Mouse (Mus musculus) testis, adult 2 months (tissue): ENCODE measurements around the gene Sdf2l1. TPM values are rescaled to one million over a fixed set of nuclear protein-coding genes. Genes with fewer than 3 reads are reported as not detected.
"Not testable (repeated sequence)": the region's sequence is repeated elsewhere in the genome, so short reads cannot be mapped to it uniquely, and the experiment has no call there.

Source experiments
- H3K27ac ChIP-seq: fragments of 200-500 bp; 2 replicates; pipeline ENCODE4 v1.5.1; 2012; ENCODE audit warnings: low read depth, low read length; ENCODE audit not compliant: control insufficient read depth, insufficient read depth
- H3K27me3 ChIP-seq: fragments of 200-500 bp; 2 replicates; pipeline ENCODE4 v1.6.1; 2012; ENCODE audit warnings: mild to moderate bottlenecking, low read length, moderate library complexity; ENCODE audit not compliant: control insufficient read depth, insufficient read depth
- H3K36me3 ChIP-seq: fragments of 200-500 bp; 2 replicates; pipeline ENCODE4 v1.6.1; 2012; ENCODE audit warnings: mild to moderate bottlenecking, low read length; ENCODE audit not compliant: control insufficient read depth, insufficient read depth
- H3K4me1 ChIP-seq: fragments of 200-500 bp; 2 replicates; pipeline ENCODE4 v1.6.1; 2012; ENCODE audit warnings: low read length; ENCODE audit not compliant: control insufficient read depth, insufficient read depth
- H3K4me3 ChIP-seq: fragments of 200-500 bp; 2 replicates; pipeline ENCODE4 v1.5.1; 2012; ENCODE audit warnings: low read depth, mild to moderate bottlenecking, low read length, moderate library complexity, mixed read lengths; ENCODE audit not compliant: control insufficient read depth
- CTCF ChIP-seq: fragments of 200-500 bp; IDR thresholded peaks from 2 replicates; pipeline ENCODE4 v1.5.1; 2012; ENCODE audit warnings: low read depth, mild to moderate bottlenecking, inconsistent platforms, low read length, moderate library complexity; ENCODE audit not compliant: control insufficient read depth, insufficient read depth, insufficient replicate concordance
- POLR2A ChIP-seq: fragments of 200-500 bp; IDR thresholded peaks from 2 replicates; pipeline ENCODE4 v1.6.1; 2012; ENCODE audit warnings: low read depth, mild to moderate bottlenecking, inconsistent platforms, low read length, moderate library complexity; ENCODE audit not compliant: control insufficient read depth
- polyA plus RNA-seq: library from polyadenylated mRNA; depleted of rRNA; stranded (reverse); fragments of >200 nt; gene quantifications from 2 replicates; pipeline ENCODE4 v1.2.3, GENCODE M21; 2012; rRNA removed

The Sdf2l1 gene
- 77.4 and 82.4 TPM in 2 replicates for polyA plus RNA-seq

GRCm38 (mm10) chr16:17132089-17132905 is at the start of gene Sdf2l1:
Sdf2l1 (minus strand) TSS chr16:17132383.
- peak within 1 kb of the TSS; percentile 97 for H3K4me3 ChIP-seq
- no peaks in the 10 kb centered on the region; the same call in 1 of the 2 replicates for H3K36me3 ChIP-seq
- no peak for TF ChIP-seq CTCF
- peak; percentile 74 for TF ChIP-seq POLR2A
- peaks cover 11% of the 10 kb centered on the region for H3K4me1 ChIP-seq
- peak within 1 kb of the TSS; percentile 95 for H3K27ac ChIP-seq
- H3K27me3 ChIP-seq: no peaks in the 10 kb centered on the region

- no peak overlapping the region for H3K27ac ChIP-seq
- no peak overlapping the region for H3K4me3 ChIP-seq
- no peaks in the 10 kb centered on the region for H3K27me3 ChIP-seq
- no peaks in the 10 kb centered on the region for H3K36me3 ChIP-seq
- TF ChIP-seq CTCF: no peak
- H3K4me1 ChIP-seq: no peaks in the 10 kb centered on the region
Measured at GRCm38 (mm10) chr16:17181382-17181781, 49.2 kb upstream of the Sdf2l1 start.

GRCm38 (mm10) chr16:17179706-17180105 is 47.5 kb upstream of the Sdf2l1 start:
- no peak for TF ChIP-seq CTCF
- TF ChIP-seq POLR2A: no peak
- H3K27me3 ChIP-seq: no peaks in the 10 kb centered on the region
- peaks cover 3% of the 10 kb centered on the region; the same call in 1 of the 2 replicates for H3K36me3 ChIP-seq

DNA sequence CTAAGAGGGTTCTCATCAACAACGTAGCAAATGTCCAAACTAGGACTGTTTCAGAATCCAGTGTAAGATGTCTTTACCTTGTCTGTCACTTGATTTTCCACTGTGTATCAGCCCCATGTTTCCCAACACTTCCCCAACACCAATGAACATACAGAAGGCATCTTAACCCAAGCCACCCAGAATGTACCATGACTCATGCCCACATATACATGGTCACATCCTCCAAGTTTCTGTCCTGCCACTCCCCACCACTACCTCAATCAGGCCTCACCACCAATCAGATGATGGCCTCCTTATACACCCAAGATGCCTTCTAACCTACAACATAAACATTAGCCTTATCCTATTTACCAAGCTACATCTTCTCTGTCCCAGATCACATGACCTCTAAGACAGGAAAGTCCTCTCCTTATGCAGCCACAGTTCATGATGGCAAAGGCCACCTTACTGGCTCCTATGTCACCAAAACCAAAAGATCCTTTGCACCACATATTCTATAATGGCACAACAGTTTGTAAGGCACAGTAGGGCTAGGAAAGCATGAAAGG is 45.5 kb upstream of the Sdf2l1 start:
- Histone ChIP-seq H3K4me1 (no peaks in the 10 kb centered on the region), H3K36me3 (peaks cover 3% of the 10 kb centered on the region; the same call in 1 of the 2 replicates), H3K4me3 (no peak overlapping the region), H3K27ac (no peak overlapping the region), H3K27me3 (no peaks in the 10 kb centered on the region)
- TF ChIP-seq CTCF (no peak), POLR2A (no peak)

More at GRCm38 (mm10) chr16:17179706-17180105, 47.5 kb upstream of the Sdf2l1 start:
- Histone ChIP-seq H3K27ac (no peak overlapping the region), H3K4me3 (no peak overlapping the region), H3K4me1 (no peaks in the 10 kb centered on the region)

DNA sequence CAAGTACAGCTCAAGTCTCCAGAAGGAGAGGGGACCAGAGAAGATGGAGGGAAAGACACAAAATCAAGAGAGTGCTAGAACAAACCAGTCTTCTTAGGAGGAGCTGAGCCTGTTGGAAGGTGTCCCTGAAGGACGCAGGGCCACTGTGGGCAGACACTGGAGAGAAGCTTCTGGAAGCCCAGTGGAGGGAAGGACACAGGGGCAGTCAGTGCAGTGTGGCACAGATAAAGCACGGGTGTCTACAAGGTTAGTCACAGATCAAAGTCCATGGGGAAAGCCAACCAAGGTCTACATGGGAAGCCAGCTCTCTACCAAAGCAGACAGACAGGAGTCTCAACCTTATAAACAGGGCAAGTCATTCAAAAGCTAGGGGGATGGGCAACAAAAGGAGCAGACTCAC is 43.6 kb upstream of the Sdf2l1 start:
- H3K27me3 ChIP-seq: no peaks in the 10 kb centered on the region
- TF ChIP-seq CTCF (no peak), POLR2A (no peak)
- no peak overlapping the region for H3K27ac ChIP-seq
- no peak overlapping the region for H3K4me3 ChIP-seq
- no peaks in the 10 kb centered on the region for H3K4me1 ChIP-seq
- peaks cover 3% of the 10 kb centered on the region for H3K36me3 ChIP-seq

DNA sequence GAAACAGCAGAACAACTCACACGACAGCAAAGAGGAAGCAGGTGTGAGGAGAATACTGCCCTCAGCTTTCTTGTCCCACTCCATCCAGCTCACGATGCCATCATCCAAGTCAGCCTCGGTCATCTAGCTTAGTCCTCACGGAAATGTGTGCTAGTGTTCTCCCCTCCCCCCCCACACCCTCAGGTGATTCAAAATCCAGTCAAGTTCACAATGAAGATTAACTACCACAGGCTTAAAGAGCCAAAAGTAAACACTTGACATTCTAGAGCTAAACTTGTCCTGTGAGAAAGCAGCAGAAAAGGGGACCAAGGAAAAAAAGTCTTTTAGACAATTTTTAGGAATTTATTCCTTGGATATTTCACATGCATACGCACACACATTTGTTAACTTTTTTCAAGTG is 35.9 kb upstream of the Sdf2l1 start:
- Histone ChIP-seq H3K27ac (no peak overlapping the region), H3K4me1 (no peaks in the 10 kb centered on the region), H3K36me3 (no peaks in the 10 kb centered on the region; the same call in 1 of the 2 replicates), H3K27me3 (no peaks in the 10 kb centered on the region), H3K4me3 (no peak overlapping the region)
- TF ChIP-seq CTCF: no peak
- no peak for TF ChIP-seq POLR2A

DNA sequence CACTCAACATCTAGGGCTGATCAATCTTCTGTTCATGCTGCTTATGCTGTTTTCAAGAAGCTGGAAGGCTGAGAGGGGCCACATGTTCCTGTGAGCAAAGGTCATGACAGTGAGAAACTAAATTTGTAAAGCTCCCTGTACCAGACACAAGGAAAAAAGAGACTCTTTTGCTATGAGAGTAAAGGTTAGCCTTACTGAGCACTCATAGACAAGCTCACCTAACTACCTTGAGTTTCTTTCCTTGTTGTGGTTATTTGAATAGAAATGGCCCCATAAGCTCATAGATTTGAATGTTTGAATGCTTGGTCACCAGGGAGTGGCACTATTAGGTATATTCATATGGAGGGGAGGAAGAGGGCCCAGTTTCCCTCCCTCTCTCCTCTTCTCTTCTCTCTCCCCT is 35.0 kb upstream of the Sdf2l1 start:
- TF ChIP-seq POLR2A (no peak), CTCF (no peak)
- Histone ChIP-seq H3K36me3 (no peaks in the 10 kb centered on the region; the same call in 1 of the 2 replicates), H3K27ac (no peak overlapping the region)

GRCm38 (mm10) chr16:17165478-17165877 is 33.3 kb upstream of the Sdf2l1 start:
- H3K36me3 ChIP-seq: not testable (repeated sequence)

More for the DNA sequence above, 35.0 kb upstream of the Sdf2l1 start:
- no peak overlapping the region for H3K4me3 ChIP-seq
- H3K27me3 ChIP-seq: no peaks in the 10 kb centered on the region
- H3K4me1 ChIP-seq: no peaks in the 10 kb centered on the region

More at GRCm38 (mm10) chr16:17165478-17165877, 33.3 kb upstream of the Sdf2l1 start:
- H3K27ac ChIP-seq, H3K27me3 ChIP-seq, H3K4me1 ChIP-seq, H3K4me3 ChIP-seq: not testable (repeated sequence)
